Mouse (Mus musculus) stomach, postnatal 0 days (tissue): ENCODE results near the gene Lhx3.

Experiments used
- CTCF ChIP-seq: IDR thresholded peaks from 2 replicates; pipeline ENCODE4 v1.5.1; 2016; ENCODE audit warnings: antibody characterized with exemption, low read depth, mild to moderate bottlenecking, moderate library complexity
- EP300 ChIP-seq: optimal IDR thresholded peaks from 2 replicates; pipeline ENCODE3; 2016; ENCODE audit warnings: antibody characterized with exemption

DNA sequence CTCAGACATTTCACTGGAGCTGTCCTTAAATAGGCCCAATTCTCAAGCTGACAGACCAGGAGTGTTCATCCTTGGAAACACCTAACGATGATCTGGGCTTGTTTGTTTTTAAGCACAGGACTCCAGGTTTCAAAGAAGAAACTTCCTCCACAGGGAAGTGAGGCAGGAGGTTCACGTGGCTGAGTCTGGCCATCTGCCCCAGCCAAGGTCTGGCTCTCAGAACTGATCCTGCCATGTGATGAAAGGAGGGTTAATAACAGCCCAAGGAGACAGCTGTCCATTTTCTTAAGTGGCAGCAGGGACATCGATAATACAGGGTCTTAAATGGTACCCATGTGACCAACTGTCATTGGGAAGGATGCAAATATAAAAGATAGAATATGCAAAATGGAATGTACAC is 1.5 kb upstream of the Lhx3 start:
- TF ChIP-seq CTCF (no peak), EP300 (no peak)
